Mouse (Mus musculus) stomach, postnatal 0 days (tissue): ENCODE measurements around the gene Gm10972.

Source experiments
- CTCF ChIP-seq: IDR thresholded peaks from 2 replicates; pipeline ENCODE4 v1.5.1; 2016; ENCODE audit warnings: antibody characterized with exemption, low read depth, mild to moderate bottlenecking, moderate library complexity
- EP300 ChIP-seq: optimal IDR thresholded peaks from 2 replicates; pipeline ENCODE3; 2016; ENCODE audit warnings: antibody characterized with exemption

DNA sequence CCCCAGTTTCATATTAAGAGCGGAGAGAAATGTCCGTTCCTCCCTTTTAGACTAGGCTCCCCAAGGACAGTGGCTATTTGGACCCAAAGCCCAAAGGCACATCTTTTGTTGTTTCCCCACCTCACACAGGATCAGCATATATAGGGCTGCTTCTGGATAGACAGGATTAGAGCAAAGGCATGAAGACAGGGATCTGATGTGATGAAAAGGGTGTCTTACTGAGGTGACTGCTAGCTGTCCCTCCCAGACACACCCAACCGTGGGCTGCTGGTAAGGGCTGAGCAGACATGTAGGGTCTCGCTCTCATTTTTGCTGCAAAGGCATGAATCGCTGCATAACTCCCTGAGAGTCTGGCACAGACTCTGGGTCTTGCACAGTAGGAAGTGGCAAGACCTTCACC is 14.2 kb upstream of the Gm10972 start:
- no peak for TF ChIP-seq CTCF
- no peak for TF ChIP-seq EP300
